Mouse (Mus musculus) heart, embryonic 11.5 days (tissue): ENCODE results near the gene Pcbp2. TPM values are rescaled to one million over a fixed set of nuclear protein-coding genes. Genes with fewer than 3 reads are reported as not detected.

Experiments
- ATAC-seq: fragments of 200-750 bp; cut with Nextera tagmentation; replicated peaks from 2 replicates; pipeline ENCODE4 v1.8.0; 2017; ENCODE audit warnings: moderate library complexity; ENCODE audit not compliant: insufficient number of reproducible peaks, low FRiP score, low TSS enrichment
- H3K27ac ChIP-seq: fragments of 300-500 bp; sonication (generic); 2 replicates; pipeline ENCODE4 v1.5.1; 2014; ENCODE audit warnings: mild to moderate bottlenecking, low read depth, low read length
- H3K27me3 ChIP-seq: fragments of 300-500 bp; sonication (generic); 2 replicates; pipeline ENCODE4 v1.6.1; 2014; ENCODE audit warnings: mild to moderate bottlenecking, low read length, mixed read lengths; ENCODE audit not compliant: control insufficient read depth, insufficient read depth
- H3K36me3 ChIP-seq: fragments of 300-500 bp; sonication (generic); 2 replicates; pipeline ENCODE4 v1.6.1; 2014; ENCODE audit warnings: mild to moderate bottlenecking, low read length, moderate library complexity, mixed read lengths; ENCODE audit not compliant: control insufficient read depth, insufficient read depth
- H3K4me1 ChIP-seq: fragments of 300-500 bp; sonication (generic); 2 replicates; pipeline ENCODE4 v1.6.1; 2014; ENCODE audit warnings: low read length; ENCODE audit not compliant: control insufficient read depth, insufficient read depth
- H3K4me2 ChIP-seq: fragments of 300-500 bp; sonication (generic); 2 replicates; pipeline ENCODE4 v1.6.1; 2014; ENCODE audit warnings: mild to moderate bottlenecking, moderate library complexity
- H3K4me3 ChIP-seq: fragments of 300-500 bp; sonication (generic); 2 replicates; pipeline ENCODE4 v1.5.1; 2014; ENCODE audit warnings: low read depth, low read length
- H3K9ac ChIP-seq: fragments of 300-500 bp; sonication (generic); 2 replicates; pipeline ENCODE4 v1.6.1; 2014; ENCODE audit warnings: mild to moderate bottlenecking, low read depth, low read length, moderate library complexity
- H3K9me3 ChIP-seq: fragments of 300-500 bp; sonication (generic); replicated peaks from 2 replicates; pipeline ENCODE4 v1.6.1; 2016; ENCODE audit warnings: low read length; ENCODE audit not compliant: control insufficient read depth
- WGBS: fragments of 180-500 bp; shearing (Covaris S2); extraction: QIAGEN DNeasy Blood & Tissue Kit; methylation state at CpG from one replicate; pipeline ENCODE4 v1.1.7; 2014; ENCODE audit not compliant: insufficient replicate concordance; 5-methylcytosine and 5-hydroxymethylcytosine counted together
- polyA plus RNA-seq: library from polyadenylated mRNA; unstranded; fragments of >200 nt; fragmentation: Nextera tagmentation; extraction: Ambion mirVana; gene quantifications from 2 replicates; pipeline ENCODE4 v1.2.1, GENCODE M21; 2014

Pcbp2 gene
- polyA plus RNA-seq, 1 experiment from 2014 or later = 213 TPM

DNA sequence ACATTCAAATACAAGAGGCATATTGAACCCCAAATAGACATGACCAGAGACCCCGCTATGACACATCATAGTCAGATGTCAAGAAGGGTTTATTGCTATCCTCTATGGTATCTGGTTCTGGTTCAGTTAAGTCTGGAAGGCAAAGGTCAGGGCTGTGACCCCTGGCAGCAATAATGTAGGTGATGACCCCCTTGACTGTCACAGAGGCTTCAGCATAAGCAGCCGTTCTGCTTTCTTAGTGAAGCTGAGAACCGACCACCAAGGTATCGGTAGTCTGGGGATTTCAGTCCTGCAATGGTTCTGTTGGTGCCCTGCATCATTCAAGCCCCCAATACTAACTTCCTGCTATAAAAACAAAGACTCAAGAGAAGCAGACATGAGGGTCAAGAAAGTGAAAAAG is 61.2 kb downstream of the Pcbp2 start:
- H3K9ac ChIP-seq = no peak overlapping the region
- H3K4me2 ChIP-seq = no peak overlapping the region
- H3K4me1 ChIP-seq = no peaks in the 10 kb centered on the region
- peaks cover 16% of the 10 kb centered on the region for H3K36me3 ChIP-seq
- WGBS = 84% methylated on average over 4 of the region's 4 CpGs
- no peak overlapping the region for H3K27ac ChIP-seq
- H3K9me3 ChIP-seq = no peaks in the 10 kb centered on the region
- H3K27me3 ChIP-seq = no peaks in the 10 kb centered on the region
- H3K4me3 ChIP-seq = no peak overlapping the region
- no peak for ATAC-seq

DNA sequence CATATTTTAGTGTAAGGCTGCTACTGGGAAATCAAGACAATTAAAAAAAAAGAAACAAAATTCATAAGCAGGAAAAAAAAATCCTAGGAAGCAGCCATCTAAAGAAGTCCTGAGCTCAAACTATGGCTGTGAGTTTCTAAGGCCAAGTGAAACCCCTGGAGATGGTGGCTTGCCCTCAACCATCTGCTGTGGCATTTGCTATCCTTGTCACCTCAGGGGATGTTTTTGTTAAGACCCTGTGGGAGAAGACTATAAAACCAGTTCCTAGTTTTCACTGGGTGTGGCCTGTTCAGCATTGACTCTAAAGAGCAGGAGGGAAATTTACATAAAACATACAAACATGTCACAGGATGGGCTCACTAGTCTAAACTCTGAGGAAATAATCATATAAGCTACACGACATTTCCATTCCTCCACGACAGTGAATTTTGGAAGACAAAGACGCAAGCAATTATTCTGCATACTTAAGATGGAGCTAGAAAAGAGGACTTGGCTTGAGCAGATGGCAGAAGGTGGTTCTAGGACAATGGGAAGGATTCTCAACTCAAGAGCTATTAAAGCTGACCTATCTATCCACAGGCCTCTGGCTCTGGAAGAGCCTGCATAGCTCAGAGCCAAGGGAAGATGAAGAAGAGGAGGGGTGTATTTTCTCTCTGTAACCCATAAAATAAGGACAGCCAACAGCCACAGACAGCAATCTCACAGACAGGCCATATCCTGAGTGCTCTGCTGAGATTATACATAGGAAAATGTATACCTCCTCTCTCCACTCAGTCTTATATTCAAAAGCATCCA is 62.0 kb downstream of the Pcbp2 start:
- H3K27ac ChIP-seq = no peak overlapping the region
- H3K9me3 ChIP-seq = no peaks in the 10 kb centered on the region
- no peak for ATAC-seq
- H3K4me2 ChIP-seq = no peak overlapping the region
- H3K9ac ChIP-seq = no peak overlapping the region
- 88% methylated on average over 3 of the region's 3 CpGs for WGBS
- no peaks in the 10 kb centered on the region for H3K27me3 ChIP-seq
- peaks cover 18% of the 10 kb centered on the region for H3K36me3 ChIP-seq
- H3K4me1 ChIP-seq = no peaks in the 10 kb centered on the region
- H3K4me3 ChIP-seq = no peak overlapping the region

DNA sequence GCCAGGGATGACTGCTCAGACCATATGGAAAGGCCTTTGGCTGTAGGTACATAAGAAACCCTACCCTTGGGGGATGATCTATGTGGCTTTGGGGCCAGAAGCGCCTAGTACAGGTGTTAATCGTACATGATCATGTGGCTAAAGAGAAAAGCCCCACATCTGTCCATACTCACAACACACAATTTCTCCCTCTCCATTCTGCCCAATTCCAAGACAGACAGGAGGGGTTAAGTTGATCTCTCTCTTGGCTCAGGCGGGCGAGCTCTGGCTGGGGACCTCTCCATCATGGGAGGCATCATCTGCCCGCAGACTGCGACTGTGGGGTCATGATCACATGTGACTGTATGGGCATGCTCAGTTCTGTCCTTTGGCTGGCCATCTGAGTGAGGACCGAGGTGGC is 63.6 kb downstream of the Pcbp2 start:
- Histone ChIP-seq H3K9me3 (no peaks in the 10 kb centered on the region), H3K27ac (no peak overlapping the region), H3K4me2 (no peak overlapping the region), H3K27me3 (no peaks in the 10 kb centered on the region), H3K4me3 (no peak overlapping the region), H3K4me1 (no peaks in the 10 kb centered on the region), H3K9ac (no peak overlapping the region), H3K36me3 (peaks cover 19% of the 10 kb centered on the region)
- ATAC-seq = no peak
- WGBS = 89% methylated on average over 7 of the region's 7 CpGs

DNA sequence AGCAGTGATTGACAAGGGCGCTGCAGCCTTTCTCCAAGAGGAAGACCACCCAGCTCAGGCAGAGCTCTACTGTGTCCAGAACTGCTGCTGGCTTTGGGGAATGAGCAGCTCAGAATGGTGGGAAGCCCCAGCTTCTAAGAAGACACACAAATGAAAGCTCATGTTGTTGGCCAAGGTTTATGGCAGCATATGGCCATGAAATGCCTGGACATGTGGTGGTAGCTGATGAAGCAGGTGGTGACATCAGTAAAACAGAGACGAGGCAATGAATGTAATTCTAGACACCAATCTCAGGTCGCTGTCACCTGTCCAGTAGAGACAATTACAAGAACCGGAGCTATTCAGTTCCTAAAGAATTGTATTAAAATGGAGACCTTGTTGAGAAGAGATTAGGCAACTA is 74.5 kb downstream of the Pcbp2 start:
- Histone ChIP-seq H3K27me3 (no peaks in the 10 kb centered on the region), H3K9me3 (no peaks in the 10 kb centered on the region), H3K4me1 (no peaks in the 10 kb centered on the region), H3K9ac (no peak overlapping the region), H3K36me3 (peaks cover 21% of the 10 kb centered on the region), H3K27ac (no peak overlapping the region), H3K4me2 (no peak overlapping the region), H3K4me3 (no peak overlapping the region)
- no peak for ATAC-seq
- WGBS = 96% methylated on average over 4 of the region's 4 CpGs

DNA sequence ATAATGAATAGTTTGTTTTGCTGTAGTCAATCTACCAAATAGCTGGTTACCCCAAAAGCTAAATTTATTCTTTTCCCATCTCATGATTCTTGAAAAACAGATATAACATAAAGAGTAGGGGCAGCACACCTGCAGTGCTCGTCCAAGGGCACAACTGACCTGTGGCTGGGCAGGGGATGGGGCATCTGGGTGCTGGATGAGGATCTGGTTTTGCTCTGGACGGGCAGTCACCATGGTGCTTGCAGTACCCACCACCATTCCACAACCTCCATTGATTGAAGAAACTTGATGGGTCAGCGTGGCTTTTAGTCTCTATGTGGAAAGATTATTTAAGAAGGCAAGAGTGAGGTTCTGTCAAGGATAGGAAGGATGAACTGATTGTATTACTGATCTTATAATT is 75.9 kb downstream of the Pcbp2 start:
- Histone ChIP-seq H3K27me3 (no peaks in the 10 kb centered on the region), H3K9ac (no peak overlapping the region), H3K9me3 (no peaks in the 10 kb centered on the region), H3K4me1 (no peaks in the 10 kb centered on the region), H3K27ac (no peak overlapping the region), H3K36me3 (peaks cover 16% of the 10 kb centered on the region), H3K4me2 (no peak overlapping the region), H3K4me3 (no peak overlapping the region)
- 84% methylated on average over 3 of the region's 3 CpGs for WGBS
- ATAC-seq = no peak

DNA sequence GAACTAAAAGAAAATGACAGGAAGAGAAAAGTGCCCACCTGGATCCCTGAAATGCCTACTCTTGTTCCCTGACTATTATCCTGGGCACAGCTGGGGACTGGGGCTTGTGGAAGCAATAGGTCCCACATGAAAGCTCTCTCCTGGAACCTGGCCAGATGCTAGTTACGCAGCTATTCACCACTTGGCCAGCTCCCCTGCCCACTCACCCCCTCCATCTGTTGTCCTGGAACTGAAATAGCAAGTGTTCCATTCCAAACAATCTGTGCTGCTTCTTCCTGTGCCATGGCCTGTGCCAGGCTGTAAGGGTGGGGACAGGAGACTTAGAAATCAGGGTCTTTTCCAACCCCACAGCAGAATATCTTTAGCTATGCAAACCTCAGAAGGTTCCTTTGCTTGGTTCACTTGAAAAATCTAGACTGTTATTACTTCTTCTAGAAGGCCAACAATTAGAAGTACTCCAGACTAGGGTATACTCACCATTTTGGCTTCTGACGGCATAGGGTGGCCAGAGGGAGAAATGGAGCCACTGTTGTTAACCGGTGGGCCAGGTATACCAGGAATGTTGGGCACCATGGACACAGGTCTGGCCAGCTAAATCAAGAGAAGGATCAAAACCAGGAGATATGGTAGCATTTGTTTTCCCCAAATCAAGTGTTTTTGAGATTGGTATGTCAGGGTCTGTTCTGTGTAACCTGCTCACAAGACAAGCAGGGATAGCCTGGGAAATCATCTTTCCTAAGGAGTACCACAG is 76.5 kb downstream of the Pcbp2 start:
- Histone ChIP-seq H3K4me1 (no peaks in the 10 kb centered on the region), H3K4me3 (no peak overlapping the region), H3K4me2 (no peak overlapping the region), H3K36me3 (peaks cover 13% of the 10 kb centered on the region), H3K9ac (no peak overlapping the region), H3K27ac (no peak overlapping the region), H3K27me3 (no peaks in the 10 kb centered on the region), H3K9me3 (no peaks in the 10 kb centered on the region)
- no peak for ATAC-seq
- WGBS = 88% methylated on average over 3 of the region's 3 CpGs

DNA sequence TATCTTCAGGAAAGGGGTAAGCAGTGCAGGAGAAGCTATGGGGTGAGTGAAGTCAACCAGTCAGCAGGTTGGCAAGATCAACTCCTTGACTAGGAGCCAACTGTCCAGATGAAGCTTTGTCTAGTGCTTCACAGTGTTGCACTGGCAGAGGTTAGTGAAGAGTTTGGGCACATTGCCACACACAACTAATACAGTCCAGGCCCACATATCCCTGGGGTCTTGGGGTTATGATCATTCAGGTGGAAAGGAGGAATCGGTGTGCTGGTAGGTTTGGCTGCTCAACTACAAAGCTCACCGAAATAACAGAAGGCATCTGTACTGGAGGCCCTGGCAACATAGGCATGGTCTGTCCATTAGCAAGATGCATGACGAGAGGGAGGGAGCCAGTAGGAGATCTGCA is 77.1 kb downstream of the Pcbp2 start:
- 93% methylated on average over 3 of the region's 3 CpGs for WGBS
- Histone ChIP-seq H3K27me3 (no peaks in the 10 kb centered on the region), H3K27ac (no peak overlapping the region), H3K4me2 (no peak overlapping the region), H3K4me1 (no peaks in the 10 kb centered on the region), H3K36me3 (peaks cover 18% of the 10 kb centered on the region), H3K9me3 (no peaks in the 10 kb centered on the region), H3K4me3 (no peak overlapping the region), H3K9ac (no peak overlapping the region)
- ATAC-seq = no peak
